Comparison of ENCODE assay signal across 16 mouse cellular contexts in the genomic region with DNA sequence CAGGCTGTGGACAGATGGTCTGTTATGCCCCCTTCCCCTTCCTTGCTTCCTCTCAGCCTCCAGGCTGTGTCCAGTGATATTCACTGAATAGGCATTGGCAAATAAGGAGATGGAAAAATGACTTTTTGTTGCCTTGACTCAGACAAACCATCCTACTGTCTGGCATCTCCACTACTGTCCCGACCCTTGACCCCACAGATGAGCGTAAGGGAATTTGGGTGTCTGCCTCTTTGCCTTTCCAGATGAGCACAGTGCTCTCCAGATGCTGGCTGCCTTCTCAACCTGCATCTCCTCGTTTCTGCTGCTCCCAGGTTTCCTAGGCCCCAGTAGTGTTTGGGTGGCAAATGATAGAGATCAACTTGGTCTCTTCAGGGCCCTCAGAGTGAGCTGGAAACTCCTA. TPM values are rescaled to one million over a fixed set of nuclear protein-coding genes. Genes with fewer than 3 reads are reported as not detected.
DNase-seq lines count a peak whose midpoint lies in the region; ATAC-seq and TF ChIP-seq lines count a peak whose summit lies in the region.
"Had no signal": no experiment of that assay in that cellular context is flagged by ENCODE, and none has a peak within 500 bp of the region (broad histone marks: within the 10 kb centered on the region; RNA-seq: fewer than 3 reads in every experiment).

No protein-coding gene starts in this region.

- TF ChIP-seq CTCF in layer of hippocampus, adult 2 months (conservative IDR thresholded peaks at IDR 0.05) = no peak

- WGBS in embryonic facial prominence, embryonic 12.5 days = 50% methylated on average over 3 of the region's 3 CpGs
- WGBS in embryonic facial prominence, embryonic 10.5 days = 62% methylated on average over 3 of the region's 3 CpGs
- WGBS in heart, embryonic 15.5 days = 78% methylated on average over 3 of the region's 3 CpGs

- H3K9me3 ChIP-seq in embryonic facial prominence, embryonic 12.5 days = no peaks in the 10 kb centered on the region
- H3K9me3 ChIP-seq in embryonic facial prominence, embryonic 10.5 days = no peaks in the 10 kb centered on the region
- no peaks in the 10 kb centered on the region for H3K9me3 ChIP-seq in heart, embryonic 15.5 days (replicated peaks)
- H3K9me3 ChIP-seq: forebrain, embryonic 12.5 days; midbrain, embryonic 15.5 days had no signal

- no peaks in the 10 kb centered on the region for H3K36me3 ChIP-seq in embryonic facial prominence, embryonic 12.5 days
- H3K36me3 ChIP-seq in embryonic facial prominence, embryonic 10.5 days (replicated peaks) = no peaks in the 10 kb centered on the region
- no peaks in the 10 kb centered on the region for H3K36me3 ChIP-seq in heart, embryonic 15.5 days
- H3K36me3 ChIP-seq: forebrain, embryonic 12.5 days; midbrain, embryonic 15.5 days had no signal

- intact Hi-C loops in heart, postnatal 25 days (cut with DNase I) = no loop called here

- ATAC-seq in embryonic facial prominence, embryonic 12.5 days (ENCODE audit: insufficient number of reproducible peaks, insufficient read depth, low FRiP score, low TSS enrichment) = no peak
- ATAC-seq in heart, embryonic 15.5 days (replicated peaks; ENCODE audit: insufficient number of reproducible peaks, insufficient read depth, low FRiP score, low read depth) = no peak
- peak; percentile 38; the same call in 1 of the 2 replicates for ATAC-seq in granulocyte monocyte progenitor cell, adult 5-6 weeks (replicated peaks; ENCODE audit: poor library complexity, severe bottlenecking)
- ATAC-seq: liver, postnatal 0 days; midbrain, embryonic 15.5 days had no signal

- H3K9ac ChIP-seq in embryonic facial prominence, embryonic 12.5 days = no peak overlapping the region
- no peak overlapping the region for H3K9ac ChIP-seq in heart, embryonic 15.5 days
- H3K9ac ChIP-seq: forebrain, embryonic 12.5 days; liver, postnatal 0 days; midbrain, embryonic 15.5 days had no signal

- no peaks in the 10 kb centered on the region for H3K27me3 ChIP-seq in embryonic facial prominence, embryonic 12.5 days
- no peaks in the 10 kb centered on the region for H3K27me3 ChIP-seq in embryonic facial prominence, embryonic 10.5 days (replicated peaks; ENCODE audit: low read depth, poor library complexity, severe bottlenecking)
- H3K27me3 ChIP-seq in heart, embryonic 15.5 days = no peaks in the 10 kb centered on the region
- H3K27me3 ChIP-seq: forebrain, embryonic 12.5 days; midbrain, embryonic 15.5 days had no signal

- no peak overlapping the region for H3K4me3 ChIP-seq in embryonic facial prominence, embryonic 12.5 days
- H3K4me3 ChIP-seq in embryonic facial prominence, embryonic 10.5 days = no peak overlapping the region
- H3K4me3 ChIP-seq in heart, embryonic 15.5 days = no peak overlapping the region
- no peak overlapping the region for H3K4me3 ChIP-seq in layer of hippocampus, adult 2 months
- H3K4me3 ChIP-seq: forebrain, embryonic 12.5 days; midbrain, embryonic 15.5 days had no signal

- no peaks in the 10 kb centered on the region for H3K4me1 ChIP-seq in embryonic facial prominence, embryonic 12.5 days
- H3K4me1 ChIP-seq in embryonic facial prominence, embryonic 10.5 days = peaks cover 14% of the 10 kb centered on the region
- peaks cover 22% of the 10 kb centered on the region for H3K4me1 ChIP-seq in heart, embryonic 15.5 days (replicated peaks)

- no peak for DNase-seq in embryonic facial prominence, embryonic 10.5 days (ENCODE audit: low spot score)
- no peak for DNase-seq in heart, postnatal 25 days (ENCODE audit: low spot score)
- DNase-seq in layer of hippocampus, adult 2 months (ENCODE audit: low spot score in 2 of 2) = no peak
- DNase-seq in layer of hippocampus, postnatal 14 days (ENCODE audit: low spot score in 2 of 2) = no peak
- DNase-seq in cerebellum, adult 8-10 months = no peak
- DNase-seq: adrenal gland, adult 8-10 months; gastrocnemius, postnatal 36 days; liver, postnatal 0 days; right cerebral cortex, postnatal 4 days; thymus, adult 2 months had no signal

- H3K4me2 ChIP-seq in embryonic facial prominence, embryonic 12.5 days (replicated peaks) = no peak overlapping the region
- H3K4me2 ChIP-seq in heart, embryonic 15.5 days = no peak overlapping the region
- H3K4me2 ChIP-seq: forebrain, embryonic 12.5 days; heart, embryonic 11.5 days; midbrain, embryonic 15.5 days had no signal

- peak overlapping the region; percentile 11; the same call in 1 of the 2 replicates for H3K27ac ChIP-seq in embryonic facial prominence, embryonic 12.5 days
- H3K27ac ChIP-seq in embryonic facial prominence, embryonic 10.5 days (replicated peaks) = no peak overlapping the region
- H3K27ac ChIP-seq in heart, embryonic 15.5 days = peak overlapping the region; percentile 66
- H3K27ac ChIP-seq in layer of hippocampus, adult 2 months = peak overlapping the region; percentile 91
- H3K27ac ChIP-seq: forebrain, embryonic 12.5 days; midbrain, embryonic 15.5 days had no signal

RNA-seq across cellular contexts. Expression of a gene that starts 54.3 kb away (rescaled TPM):
- polyA plus RNA-seq in embryonic facial prominence, embryonic 12.5 days (2016; fragmentation: Nextera tagmentation; extraction: Ambion mirVana) = 1.8 and 2.0 TPM in 2 replicates
- 0.84 and 0.86 TPM in 2 replicates for polyA plus RNA-seq in embryonic facial prominence, embryonic 10.5 days (2016; fragmentation: Nextera tagmentation; extraction: Ambion mirVana)
- 0.91 and 1.3 TPM in 2 replicates for polyA plus RNA-seq in heart, embryonic 15.5 days (2015; fragmentation: Nextera tagmentation; extraction: Ambion mirVana)
- 1 to 10 TPM; 2.8 to 3.2 TPM for total RNA-seq in heart, postnatal 25 days (2021)
- 10 to 100 TPM; 43.5 to 43.9 TPM for total RNA-seq in layer of hippocampus, adult 2 months (2021)
- total RNA-seq in layer of hippocampus, postnatal 14 days (2021) = 10 to 100 TPM; 47.1 to 51.7 TPM
- 21.9 and 26.8 TPM in 2 replicates for total RNA-seq in granulocyte monocyte progenitor cell, adult 5-6 weeks (2014; fragmentation: Nextera tagmentation)
- 16.2 and 20.9 TPM in 2 replicates for total RNA-seq in granulocyte monocyte progenitor cell, adult 5-6 weeks (2017)

Comparison
In these comparisons a context has a peak if more than half of its experiments do, and no peak if none do; other contexts are left out.
1. RNA of a gene that starts 54.3 kb away (total RNA-seq): 47.1 to 51.7 TPM in layer of hippocampus, postnatal 14 days, 43.5 to 43.9 TPM in layer of hippocampus, adult 2 months and 16.2 to 26.8 TPM in granulocyte monocyte progenitor cell, adult 5-6 weeks; 2.8 to 3.2 TPM in heart, postnatal 25 days; every median in the first group is over 4 times any median in the second.